Mouse (Mus musculus): ENCODE measurements around the gene Vmn1r181. TPM values are rescaled to one million over a fixed set of nuclear protein-coding genes. Genes with fewer than 3 reads are reported as not detected.
"Not testable (repeated sequence)": the region's sequence is repeated elsewhere in the genome, so short reads cannot be mapped to it uniquely, and the experiment has no call there.

Vmn1r181 gene
- not detected in 2 replicates for polyA plus RNA-seq (2012; rRNA removed)

GRCm38 (mm10) chr7:23974315-23974714, at the start of gene Vmn1r181:
Gene Vmn1r181 (plus strand): TSS chr7:23974615.
- 81% methylated on average over 9 of the region's 9 CpGs for WGBS
- not testable (repeated sequence) for DNase-seq (ENCODE audit: low read depth, low spot score)

- no peak for DNase-seq (ENCODE audit: low read depth, low spot score)
- WGBS: 36% methylated on average over 2 of the region's 2 CpGs
Measured at GRCm38 (mm10) chr7:23926678-23927077, 47.7 kb upstream of the Vmn1r181 start, which contains the start of gene Vmn1r179. Gene Vmn1r179 (plus strand): TSS chr7:23926978.

- DNase-seq (ENCODE audit: low read depth, low spot score): no peak
Measured at GRCm38 (mm10) chr7:23950332-23950731, 24.1 kb upstream of the Vmn1r181 start, which contains the start of gene Vmn1r180. Gene Vmn1r180 (plus strand): TSS chr7:23950632.

GRCm38 (mm10) chr7:23968044-23968443, 6.4 kb upstream of the Vmn1r181 start:
- DNase-seq (ENCODE audit: low read depth, low spot score): not testable (repeated sequence)

GRCm38 (mm10) chr7:24001391-24001790, 27.0 kb downstream of the Vmn1r181 start, which contains the start of gene V1rd19:
Gene V1rd19 (plus strand): TSS chr7:24001691.
- no peak for DNase-seq (ENCODE audit: low read depth, low spot score)

More at GRCm38 (mm10) chr7:23968044-23968443, 6.4 kb upstream of the Vmn1r181 start:
- WGBS: 22% methylated on average over 3 of the region's 3 CpGs

More at GRCm38 (mm10) chr7:24001391-24001790, 27.0 kb downstream of the Vmn1r181 start, which contains the start of gene V1rd19:
- 54% methylated on average over 2 of the region's 2 CpGs for WGBS

Other genes starting within 250 kb of the Vmn1r181 start
- gene Vmn1r174, start 222.3 kb upstream of the Vmn1r181 start, polyA plus RNA-seq (2012; rRNA removed): not detected in 2 replicates
- gene Vmn1r175, start 164.0 kb upstream of the Vmn1r181 start, polyA plus RNA-seq (2012; rRNA removed): not detected in 2 replicates
- gene Vmn1r176, start 137.2 kb upstream of the Vmn1r181 start, polyA plus RNA-seq (2012; rRNA removed): not detected in 2 replicates
- not detected in 2 replicates for gene Vmn1r177, start 108.2 kb upstream of the Vmn1r181 start, polyA plus RNA-seq (2012; rRNA removed)
- not detected in 2 replicates for gene Vmn1r178, start 82.6 kb upstream of the Vmn1r181 start, polyA plus RNA-seq (2012; rRNA removed)
- gene Vmn1r179, start 47.6 kb upstream of the Vmn1r181 start, polyA plus RNA-seq (2012; rRNA removed): not detected in 2 replicates
- gene Vmn1r180, start 24.0 kb upstream of the Vmn1r181 start, polyA plus RNA-seq (2012; rRNA removed): not detected in 2 replicates
- not detected in 2 replicates for gene V1rd19, start 27.1 kb downstream of the Vmn1r181 start, polyA plus RNA-seq (2012; rRNA removed)
- not detected in 2 replicates for gene Vmn1r183, start 78.6 kb downstream of the Vmn1r181 start, polyA plus RNA-seq (2012; rRNA removed)
- 8.6 and 11.6 TPM in 2 replicates for gene Zfp180, start 107.3 kb downstream of the Vmn1r181 start, polyA plus RNA-seq (2012; rRNA removed)
- gene Zfp112, start 137.7 kb downstream of the Vmn1r181 start, polyA plus RNA-seq (2012; rRNA removed): 0.82 and 1.5 TPM in 2 replicates
- gene Zfp235, start 159.6 kb downstream of the Vmn1r181 start, polyA plus RNA-seq (2012; rRNA removed): 4.1 and 6.3 TPM in 2 replicates
- 0.33 TPM in 1 of 2 replicates, not detected in the other for gene Zfp114, start 200.4 kb downstream of the Vmn1r181 start, polyA plus RNA-seq (2012; rRNA removed)
- gene Zfp111, start 236.8 kb downstream of the Vmn1r181 start, polyA plus RNA-seq (2012; rRNA removed): 1.2 and 2.1 TPM in 2 replicates